In genomic region chr11:4840942-4841526, GRCm38 (mm10) we compare ENCODE assay signal across 14 mouse cellular contexts.
"Had no signal": no experiment of that assay in that cellular context is flagged by ENCODE, and none has a peak within 500 bp of the region (broad histone marks: within the 10 kb centered on the region; RNA-seq: fewer than 3 reads in every experiment).

No protein-coding gene starts in this region.

- DNase-seq: kidney, adult 2 months; kidney, postnatal 14 days; lung, embryonic 14.5 days; right cerebral cortex, postnatal 14 days; thymus, postnatal 4 days had no signal

- H3K27me3 ChIP-seq: kidney, embryonic 15.5 days; megakaryocyte, embryonic 14.5 days; midbrain, embryonic 12.5 days had no signal

- H3K4me3 ChIP-seq: kidney, embryonic 15.5 days; limb, embryonic 10.5 days; megakaryocyte, embryonic 14.5 days; midbrain, embryonic 12.5 days had no signal

- H3K4me2 ChIP-seq: kidney, embryonic 15.5 days; lung, embryonic 14.5 days; midbrain, embryonic 12.5 days had no signal

- ATAC-seq: intestine, embryonic 16.5 days; midbrain, embryonic 16.5 days had no signal

- H3K36me3 ChIP-seq: kidney, embryonic 15.5 days; midbrain, embryonic 12.5 days had no signal

- H3K9ac ChIP-seq: kidney, embryonic 15.5 days; liver, embryonic 14.5 days; lung, embryonic 14.5 days; midbrain, embryonic 12.5 days had no signal

- H3K4me1 ChIP-seq: kidney, embryonic 15.5 days; limb, embryonic 10.5 days; midbrain, embryonic 12.5 days had no signal

- H3K27ac ChIP-seq: kidney, embryonic 15.5 days; limb, embryonic 10.5 days; liver, embryonic 14.5 days; macrophage; midbrain, embryonic 12.5 days; stomach, postnatal 0 days had no signal

- H3K9me3 ChIP-seq: kidney, embryonic 15.5 days; limb, embryonic 10.5 days; megakaryocyte, embryonic 14.5 days; midbrain, embryonic 12.5 days had no signal
